Mouse (Mus musculus) cerebral cortex, adult 2 months (tissue): ENCODE measurements around the gene Trpc5os.

ENCODE experiments used
- WGBS: fragments of 180-500 bp; shearing (Covaris S2); methylation state at CpG from one replicate; pipeline ENCODE4 v1.1.7; 2018; 5-methylcytosine and 5-hydroxymethylcytosine counted together

The Trpc5os gene

GRCm38 (mm10) chrX:144456281-144456680, at the start of gene Trpc5os:
Gene Trpc5os, plus strand, starts transcription at chrX:144456581.
- WGBS: 93% methylated on average over 5 of the region's 5 CpGs

- WGBS: 83% methylated on average over 5 of the region's 5 CpGs
Observed at GRCm38 (mm10) chrX:144408036-144408435, 48.3 kb upstream of the Trpc5os start.

GRCm38 (mm10) chrX:144420259-144420658, 36.1 kb upstream of the Trpc5os start:
- WGBS: 43% methylated on average over 1 of the region's 1 CpGs

GRCm38 (mm10) chrX:144421091-144421490, 35.3 kb upstream of the Trpc5os start:
- WGBS: 68% methylated on average over 1 of the region's 1 CpGs

- 50% methylated on average over 3 of the region's 3 CpGs for WGBS
Observed at GRCm38 (mm10) chrX:144423848-144424247, 32.5 kb upstream of the Trpc5os start.

GRCm38 (mm10) chrX:144464416-144464815, 8.0 kb downstream of the Trpc5os start:
- WGBS: 54% methylated on average over 2 of the region's 2 CpGs

GRCm38 (mm10) chrX:144491394-144491793, 35.0 kb downstream of the Trpc5os start:
- 91% methylated on average over 1 of the region's 1 CpGs for WGBS

GRCm38 (mm10) chrX:144523239-144523638, 66.9 kb downstream of the Trpc5os start:
- WGBS: 80% methylated on average over 5 of the region's 5 CpGs

- 62% methylated on average over 7 of the region's 7 CpGs for WGBS
Observed at GRCm38 (mm10) chrX:144526042-144526441, 69.7 kb downstream of the Trpc5os start.
